Mouse (Mus musculus): ENCODE measurements around the gene Ptpn22. TPM values are rescaled to one million over a fixed set of nuclear protein-coding genes. Genes with fewer than 3 reads are reported as not detected.
"Not testable (repeated sequence)": the region's sequence is repeated elsewhere in the genome, so short reads cannot be mapped to it uniquely, and the experiment has no call there.

Gene Ptpn22
- polyA plus RNA-seq, 1 experiment from 2014 or later, result 0.19 TPM

DNA sequence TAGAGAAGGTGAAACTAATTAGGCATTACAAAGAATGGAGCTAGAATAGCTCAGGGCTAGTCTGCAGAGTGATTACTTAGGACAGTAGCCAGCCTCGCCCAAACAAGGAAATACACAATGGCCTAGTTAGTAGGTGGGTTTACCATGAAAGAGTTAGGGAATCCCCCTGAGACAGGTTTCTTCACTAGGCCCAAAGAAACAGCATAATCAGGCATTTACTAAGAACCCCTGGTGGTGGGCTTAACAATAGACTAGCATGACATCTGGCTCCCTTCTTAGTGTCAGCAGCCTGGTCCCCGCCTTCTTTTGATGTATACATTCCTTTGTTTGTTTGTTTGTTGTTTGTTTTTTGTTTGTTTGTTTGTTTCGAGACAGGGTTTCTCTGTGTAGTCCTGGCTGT is 19.4 kb upstream of the Ptpn22 start:
- WGBS, result 86% methylated on average over 3 of the region's 3 CpGs
- H3K27me3 ChIP-seq (ENCODE audit: insufficient read depth, poor library complexity, severe bottlenecking); H3K27ac ChIP-seq; H3K36me3 ChIP-seq; H3K4me3 ChIP-seq; H3K4me1 ChIP-seq; H3K9me3 ChIP-seq; DNase-seq (ENCODE audit: low spot score): not testable (repeated sequence)

DNA sequence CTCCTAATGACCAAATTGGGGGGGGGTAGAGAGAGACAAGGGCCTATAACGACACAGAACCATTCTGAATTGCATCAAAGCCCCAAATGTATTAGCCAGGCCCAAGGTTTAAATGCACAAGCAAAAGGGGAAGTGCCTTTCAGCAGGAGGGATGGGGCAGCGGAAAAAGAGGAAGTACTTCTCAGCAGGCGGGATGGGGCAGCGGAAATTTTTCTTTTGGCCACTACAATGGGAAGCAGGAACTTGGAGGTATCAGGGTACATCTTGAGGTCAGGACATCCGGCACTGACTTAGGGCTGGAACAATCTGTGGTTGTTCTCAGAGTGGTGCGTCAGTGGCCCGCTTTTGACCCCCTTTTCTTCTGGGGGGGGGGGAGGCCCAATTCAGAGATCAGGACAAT is 18.6 kb upstream of the Ptpn22 start:
- not testable (repeated sequence) for H3K4me1 ChIP-seq; DNase-seq (ENCODE audit: low spot score); H3K27me3 ChIP-seq (ENCODE audit: insufficient read depth, poor library complexity, severe bottlenecking); H3K4me3 ChIP-seq; H3K36me3 ChIP-seq; H3K9me3 ChIP-seq; H3K27ac ChIP-seq
- WGBS, result 90% methylated on average over 7 of the region's 7 CpGs

DNA sequence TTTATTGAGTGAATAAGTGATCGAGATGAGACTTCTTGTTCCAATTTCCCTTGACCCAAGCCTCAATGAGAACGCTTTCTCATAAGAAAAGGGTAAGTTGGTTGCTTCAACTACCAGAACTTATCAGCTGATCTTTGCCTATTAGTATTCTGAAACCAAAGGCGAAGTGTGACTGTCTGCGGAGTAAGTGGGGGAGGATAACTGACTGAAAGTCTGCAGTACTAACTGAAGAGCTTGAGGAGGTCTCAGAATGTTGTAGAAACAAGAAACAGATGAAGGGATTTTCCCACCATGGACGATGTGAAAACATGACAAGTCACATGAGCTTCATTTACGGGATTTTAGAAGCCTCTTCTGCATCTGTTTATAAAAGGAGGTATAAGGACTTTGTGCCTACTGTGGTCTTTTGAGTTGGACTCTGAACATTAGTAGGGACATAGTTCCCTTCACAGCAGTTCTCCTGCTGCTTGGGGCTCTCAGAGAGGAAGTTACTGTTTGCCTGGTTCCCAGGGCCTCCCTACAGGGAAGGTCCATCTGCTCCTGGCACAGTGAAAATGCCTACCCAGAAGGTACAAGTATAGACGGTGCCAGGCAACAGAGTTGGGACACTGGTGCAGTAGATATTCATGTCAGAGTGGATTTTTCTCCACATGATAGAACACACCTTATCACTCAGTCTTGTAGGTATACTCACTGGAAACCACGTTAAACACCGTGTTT is 8.8 kb upstream of the Ptpn22 start:
- no peak for DNase-seq (ENCODE audit: low spot score)
- no peaks in the 10 kb centered on the region for H3K36me3 ChIP-seq
- no peaks in the 10 kb centered on the region for H3K4me1 ChIP-seq
- H3K9me3 ChIP-seq, result no peaks in the 10 kb centered on the region
- H3K27ac ChIP-seq, result no peak overlapping the region
- 68% methylated on average over 9 of the region's 9 CpGs for WGBS
- H3K27me3 ChIP-seq (ENCODE audit: insufficient read depth, poor library complexity, severe bottlenecking), result no peaks in the 10 kb centered on the region
- no peak overlapping the region for H3K4me3 ChIP-seq

DNA sequence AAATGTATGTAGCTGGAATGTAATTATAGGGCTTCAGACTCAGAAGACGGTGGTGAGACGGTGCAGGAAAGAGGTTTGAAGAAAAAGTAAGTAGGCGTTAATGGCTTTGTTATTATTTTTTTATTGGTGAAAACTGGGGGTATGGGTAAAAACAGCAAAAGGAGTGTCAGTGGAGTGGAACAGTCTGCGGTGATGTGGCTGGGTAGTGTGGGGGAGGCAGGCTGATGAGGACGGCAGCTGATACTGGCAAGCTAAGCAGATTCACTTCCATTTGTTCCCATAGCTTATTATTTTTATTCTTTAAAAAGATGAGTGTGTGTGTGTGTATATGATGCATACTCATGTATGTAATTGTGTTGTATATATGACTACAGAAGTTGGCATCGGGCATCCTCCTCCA is 8.1 kb upstream of the Ptpn22 start:
- H3K9me3 ChIP-seq, result no peaks in the 10 kb centered on the region
- DNase-seq (ENCODE audit: low spot score), result no peak
- no peak overlapping the region for H3K27ac ChIP-seq
- H3K4me3 ChIP-seq, result no peak overlapping the region
- no peaks in the 10 kb centered on the region for H3K4me1 ChIP-seq
- no peaks in the 10 kb centered on the region for H3K27me3 ChIP-seq (ENCODE audit: insufficient read depth, poor library complexity, severe bottlenecking)
- WGBS, result 86% methylated on average over 6 of the region's 6 CpGs
- no peaks in the 10 kb centered on the region for H3K36me3 ChIP-seq

DNA sequence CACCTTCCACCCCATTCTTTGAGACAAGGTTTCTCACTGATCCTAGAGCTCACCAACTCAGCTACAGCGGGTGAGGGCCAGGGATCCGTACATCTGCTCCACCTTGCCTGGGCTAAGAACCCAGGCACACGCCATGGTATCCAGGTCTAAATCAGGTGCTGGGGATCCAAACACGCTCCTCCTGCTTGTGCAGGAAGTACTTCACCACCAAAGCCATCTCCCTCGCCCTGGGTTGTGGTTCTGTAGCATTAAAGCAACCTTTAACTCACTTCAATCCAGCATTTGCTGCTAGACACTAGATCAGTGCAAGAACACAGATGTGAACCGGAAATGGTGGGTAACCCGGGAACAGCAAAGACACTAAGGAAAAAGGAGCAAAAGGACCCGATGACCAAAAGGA is 7.7 kb upstream of the Ptpn22 start:
- H3K4me1 ChIP-seq, result no peaks in the 10 kb centered on the region
- H3K27me3 ChIP-seq (ENCODE audit: insufficient read depth, poor library complexity, severe bottlenecking), result no peaks in the 10 kb centered on the region
- no peaks in the 10 kb centered on the region for H3K36me3 ChIP-seq
- H3K4me3 ChIP-seq, result no peak overlapping the region
- no peak overlapping the region for H3K27ac ChIP-seq
- no peaks in the 10 kb centered on the region for H3K9me3 ChIP-seq
- DNase-seq (ENCODE audit: low spot score), result no peak
- WGBS, result 80% methylated on average over 8 of the region's 8 CpGs

DNA sequence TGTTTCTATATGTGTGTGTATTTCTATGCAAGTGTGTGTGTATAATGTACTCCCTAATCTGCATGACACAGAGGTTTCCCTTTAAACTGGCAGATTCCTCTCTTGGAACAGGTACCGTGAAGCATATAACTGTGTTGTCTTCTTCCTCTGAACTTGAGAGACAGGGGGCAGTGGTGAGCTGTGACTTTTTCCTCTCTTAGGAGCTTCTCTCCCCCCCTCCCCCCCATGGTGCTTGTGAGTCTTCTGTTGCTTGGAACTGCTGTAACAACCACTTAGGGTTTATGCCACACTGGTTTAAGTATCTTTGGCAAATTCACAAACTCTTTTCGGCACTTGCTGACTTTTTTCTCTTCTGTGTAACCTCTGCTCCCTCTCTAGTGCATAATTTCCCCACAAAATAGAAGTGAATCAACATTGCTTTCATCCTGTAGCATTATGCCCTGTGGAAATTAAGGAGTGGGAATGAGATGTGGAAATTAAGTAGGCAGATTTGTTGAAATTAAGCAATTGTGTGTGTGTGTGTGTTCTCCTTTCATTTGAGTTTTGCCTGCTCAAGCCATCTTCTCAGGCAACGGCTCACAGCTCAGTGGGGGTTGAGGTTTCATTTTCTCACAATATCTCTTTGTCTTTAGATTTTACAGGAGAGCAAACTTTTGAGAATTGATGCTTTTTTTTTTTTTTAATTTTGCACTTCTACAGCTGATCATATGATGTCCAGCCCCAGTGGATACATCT is 6.9 kb upstream of the Ptpn22 start:
- no peak for DNase-seq (ENCODE audit: low spot score)
- Histone ChIP-seq H3K4me3 (no peak overlapping the region), H3K27me3 (ENCODE audit: insufficient read depth, poor library complexity, severe bottlenecking) (no peaks in the 10 kb centered on the region), H3K9me3 (no peaks in the 10 kb centered on the region), H3K36me3 (no peaks in the 10 kb centered on the region), H3K4me1 (no peaks in the 10 kb centered on the region), H3K27ac (no peak overlapping the region)
- WGBS, result 72% methylated on average over 3 of the region's 3 CpGs

DNA sequence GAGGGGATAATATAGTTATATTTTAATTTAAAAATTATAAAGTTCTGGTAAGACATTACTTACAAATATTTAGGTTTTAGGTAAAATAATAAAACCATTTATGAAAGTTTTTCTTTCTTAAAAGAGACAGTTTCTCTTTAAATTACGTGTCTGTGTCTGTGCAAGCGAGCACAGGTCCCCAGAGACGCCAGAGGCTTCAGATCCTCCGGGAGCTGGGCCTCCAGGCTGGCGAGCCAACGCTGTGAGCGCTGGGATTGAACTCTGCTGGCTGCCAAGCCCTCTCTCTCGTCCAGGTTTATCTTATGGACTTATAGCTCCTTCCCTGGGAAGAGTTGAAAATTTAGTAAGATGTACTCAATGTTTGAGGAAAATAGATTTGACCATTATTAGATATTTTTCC is 5.8 kb upstream of the Ptpn22 start:
- Histone ChIP-seq H3K36me3 (no peaks in the 10 kb centered on the region), H3K9me3 (no peaks in the 10 kb centered on the region), H3K4me3 (no peak overlapping the region), H3K27ac (no peak overlapping the region), H3K27me3 (ENCODE audit: insufficient read depth, poor library complexity, severe bottlenecking) (no peaks in the 10 kb centered on the region), H3K4me1 (no peaks in the 10 kb centered on the region)
- no peak for DNase-seq (ENCODE audit: low spot score)
- 58% methylated on average over 8 of the region's 8 CpGs for WGBS

DNA sequence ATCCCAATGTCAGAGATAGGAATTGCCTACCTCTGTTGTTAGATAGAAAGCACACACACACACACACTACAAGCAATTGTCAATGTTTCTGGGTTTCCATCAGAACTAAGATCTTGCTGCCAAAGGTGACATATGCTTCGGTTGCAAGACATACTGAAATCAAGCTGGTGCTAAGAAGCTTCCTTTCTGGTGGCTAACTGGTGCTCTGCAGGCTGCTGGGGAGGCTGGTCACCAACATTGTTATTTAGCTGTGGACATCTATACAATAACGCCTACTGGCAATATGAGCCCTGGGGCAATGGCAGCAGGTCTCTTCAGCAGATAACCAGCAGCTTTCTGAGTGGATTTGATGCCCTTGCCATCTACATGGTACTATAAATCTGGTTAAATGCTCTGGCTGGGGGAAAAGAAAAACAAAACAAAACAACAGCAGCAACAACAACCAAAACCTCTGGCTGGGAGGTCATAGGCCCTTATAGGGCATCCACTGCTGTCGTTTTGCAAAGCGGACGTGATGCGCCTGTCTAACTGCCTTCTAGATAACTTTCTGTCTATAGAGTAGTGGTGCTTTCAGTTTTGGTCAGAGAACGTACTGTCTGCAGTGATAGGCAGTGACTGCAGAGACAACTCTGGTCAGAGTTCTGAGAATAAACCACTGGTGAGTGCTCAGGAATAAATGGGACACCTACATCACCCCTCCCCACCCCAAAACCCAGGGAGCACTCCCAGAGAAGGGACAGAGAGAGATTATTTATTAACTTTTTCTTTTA is 2.4 kb upstream of the Ptpn22 start:
- H3K4me1 ChIP-seq, result no peaks in the 10 kb centered on the region
- DNase-seq (ENCODE audit: low spot score), result no peak
- H3K36me3 ChIP-seq, result no peaks in the 10 kb centered on the region
- no peaks in the 10 kb centered on the region for H3K27me3 ChIP-seq (ENCODE audit: insufficient read depth, poor library complexity, severe bottlenecking)
- 84% methylated on average over 7 of the region's 7 CpGs for WGBS
- no peak overlapping the region for H3K4me3 ChIP-seq
- no peaks in the 10 kb centered on the region for H3K9me3 ChIP-seq
- no peak overlapping the region for H3K27ac ChIP-seq

DNA sequence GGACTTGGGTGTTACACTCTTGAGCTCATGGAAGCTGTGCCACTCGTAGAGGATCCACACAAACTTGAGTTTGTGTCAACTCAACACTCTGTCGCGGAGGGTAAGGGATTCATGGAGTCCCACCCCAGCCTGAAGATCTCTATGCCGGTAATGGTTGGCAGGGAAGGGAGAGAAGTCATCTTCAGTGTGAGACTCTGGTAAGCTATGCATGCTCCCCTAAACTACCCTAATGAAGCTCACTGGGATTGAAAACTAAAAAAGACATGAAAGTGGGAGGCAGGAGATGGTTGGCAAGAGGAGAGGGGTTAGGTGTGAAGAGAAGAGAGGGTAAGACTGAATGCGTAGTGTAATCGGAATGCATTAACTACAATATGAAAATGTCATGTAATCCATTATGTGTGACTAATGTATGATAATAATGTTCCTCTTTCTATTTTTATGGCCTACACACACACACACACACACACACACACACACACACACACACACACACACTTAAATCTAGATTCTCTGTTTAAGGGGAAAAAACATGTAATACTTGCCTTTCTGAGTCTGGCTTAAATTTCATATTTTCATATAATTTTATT is 1.5 kb upstream of the Ptpn22 start:
- WGBS, result 85% methylated on average over 6 of the region's 6 CpGs
- no peaks in the 10 kb centered on the region for H3K27me3 ChIP-seq (ENCODE audit: insufficient read depth, poor library complexity, severe bottlenecking)
- H3K9me3 ChIP-seq, result no peaks in the 10 kb centered on the region
- H3K4me3 ChIP-seq, result no peak overlapping the region
- no peaks in the 10 kb centered on the region for H3K36me3 ChIP-seq
- H3K4me1 ChIP-seq, result no peaks in the 10 kb centered on the region
- DNase-seq (ENCODE audit: low spot score), result no peak
- H3K27ac ChIP-seq, result no peak overlapping the region

DNA sequence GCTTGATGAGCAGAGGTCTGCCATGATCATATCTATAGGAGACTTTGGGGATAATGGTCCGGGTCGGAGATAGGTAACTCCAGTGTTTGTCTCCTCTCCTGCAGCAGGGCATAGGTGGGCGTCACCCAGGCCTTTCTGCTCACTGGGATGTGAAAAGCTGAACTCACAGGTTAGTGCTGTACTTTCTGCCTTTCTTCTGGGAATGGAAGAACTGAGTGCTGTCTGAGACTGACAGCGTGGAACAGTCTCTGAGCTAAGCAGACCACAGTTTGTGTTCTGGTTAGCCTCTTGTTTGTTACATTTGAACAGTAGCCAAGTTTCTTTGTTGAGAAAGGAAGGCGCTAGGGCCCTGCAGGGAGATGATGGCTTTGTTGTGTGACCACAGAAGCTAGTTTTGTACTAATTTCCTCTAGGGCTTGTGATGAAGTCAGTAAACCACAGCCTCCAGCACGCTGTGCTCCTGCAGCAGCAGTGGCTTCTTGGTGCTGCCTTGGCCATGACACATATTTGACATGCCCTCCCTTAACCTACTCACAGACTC is 326 bp downstream of the Ptpn22 start:
- no peak overlapping the region for H3K27ac ChIP-seq
- H3K36me3 ChIP-seq, result no peaks in the 10 kb centered on the region
- H3K9me3 ChIP-seq, result no peaks in the 10 kb centered on the region
- DNase-seq (ENCODE audit: low spot score), result no peak
- no peaks in the 10 kb centered on the region for H3K27me3 ChIP-seq (ENCODE audit: insufficient read depth, poor library complexity, severe bottlenecking)
- H3K4me1 ChIP-seq, result no peaks in the 10 kb centered on the region
- no peak overlapping the region for H3K4me3 ChIP-seq
- 77% methylated on average over 6 of the region's 6 CpGs for WGBS

DNA sequence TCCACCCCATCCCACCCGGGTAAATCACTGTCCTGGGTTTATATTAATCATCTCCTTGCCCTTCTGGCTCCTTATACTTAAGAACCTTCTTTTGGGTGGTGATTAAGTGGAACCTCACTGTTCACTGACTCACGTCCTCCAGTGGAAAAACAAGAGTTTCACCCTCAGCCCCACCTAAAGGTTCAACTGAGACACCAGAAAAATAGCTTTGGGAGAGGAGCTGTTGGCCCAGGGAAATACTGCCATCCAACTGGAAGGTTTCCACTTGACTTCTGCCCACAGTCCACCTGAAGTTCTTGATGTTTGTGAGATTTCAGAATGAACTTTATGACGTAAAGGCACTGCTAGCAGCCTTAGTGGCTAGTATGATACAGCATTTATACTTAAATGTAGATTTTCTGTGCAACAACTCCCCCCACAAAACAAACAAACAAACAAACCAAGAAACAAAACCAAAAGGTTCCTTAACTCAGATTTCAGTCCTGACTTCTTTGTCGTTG is 3.2 kb downstream of the Ptpn22 start:
- no peaks in the 10 kb centered on the region for H3K9me3 ChIP-seq
- no peaks in the 10 kb centered on the region for H3K4me1 ChIP-seq
- no peak overlapping the region for H3K27ac ChIP-seq
- no peak for DNase-seq (ENCODE audit: low spot score)
- WGBS, result 80% methylated on average over 4 of the region's 4 CpGs
- H3K27me3 ChIP-seq (ENCODE audit: insufficient read depth, poor library complexity, severe bottlenecking), result no peaks in the 10 kb centered on the region
- no peak overlapping the region for H3K4me3 ChIP-seq
- no peaks in the 10 kb centered on the region for H3K36me3 ChIP-seq

DNA sequence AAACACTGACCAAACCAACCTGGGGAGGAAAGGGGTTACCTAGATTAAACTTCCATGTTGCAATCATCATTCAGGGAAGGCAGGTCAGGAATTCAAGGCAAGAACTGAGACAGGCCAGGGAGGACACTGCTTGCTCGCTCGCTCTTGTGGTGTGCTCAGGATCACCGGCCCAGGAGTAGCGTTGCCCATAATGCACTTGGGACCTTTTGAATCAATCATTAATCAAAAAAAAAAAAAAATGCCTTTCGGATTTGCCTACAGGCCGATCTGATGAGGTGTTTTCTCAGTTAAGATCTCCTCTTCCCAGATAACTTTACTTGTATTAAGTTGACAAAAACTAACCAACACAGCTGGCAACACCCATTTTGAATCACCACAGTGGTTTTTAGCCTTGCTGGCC is 4.6 kb downstream of the Ptpn22 start:
- Histone ChIP-seq H3K9me3 (no peaks in the 10 kb centered on the region), H3K36me3 (no peaks in the 10 kb centered on the region), H3K4me1 (no peaks in the 10 kb centered on the region), H3K27me3 (ENCODE audit: insufficient read depth, poor library complexity, severe bottlenecking) (no peaks in the 10 kb centered on the region), H3K4me3 (no peak overlapping the region), H3K27ac (no peak overlapping the region)
- DNase-seq (ENCODE audit: low spot score), result no peak
- 86% methylated on average over 6 of the region's 6 CpGs for WGBS
